Mouse (Mus musculus) liver, embryonic 16.5 days (tissue): Measurements from ENCODE around the gene Kalrn. TPM values are rescaled to one million over a fixed set of nuclear protein-coding genes. Genes with fewer than 3 reads are reported as not detected.

Experiments
- ATAC-seq: fragments of 200-750 bp; cut with Nextera tagmentation; 2 replicates; pipeline ENCODE4 v1.8.0; 2017; ENCODE audit warnings: low read depth, mild to moderate bottlenecking, moderate number of reproducible peaks, moderate library complexity
- H3K27ac ChIP-seq: fragments of 300-500 bp; sonication (generic); 2 replicates; pipeline ENCODE4 v1.5.1; 2014; ENCODE audit warnings: mild to moderate bottlenecking, low read length
- H3K27me3 ChIP-seq: fragments of 300-500 bp; sonication (generic); 2 replicates; pipeline ENCODE4 v1.6.1; 2014; ENCODE audit warnings: low read depth, low read length, mixed read lengths; ENCODE audit not compliant: control insufficient read depth, insufficient read depth
- H3K36me3 ChIP-seq: fragments of 300-500 bp; sonication (generic); 2 replicates; pipeline ENCODE4 v1.6.1; 2014; ENCODE audit warnings: mild to moderate bottlenecking; ENCODE audit not compliant: control insufficient read depth, insufficient read depth
- H3K4me1 ChIP-seq: fragments of 300-500 bp; sonication (generic); 2 replicates; pipeline ENCODE4 v1.6.1; 2014; ENCODE audit warnings: low read depth, low read length, mixed read lengths; ENCODE audit not compliant: control insufficient read depth
- H3K4me2 ChIP-seq: fragments of 300-500 bp; sonication (generic); 2 replicates; pipeline ENCODE4 v1.6.1; 2014; ENCODE audit warnings: low read depth, low read length, mixed read lengths
- H3K4me3 ChIP-seq: fragments of 300-500 bp; sonication (generic); 2 replicates; pipeline ENCODE4 v1.5.1; 2014; ENCODE audit warnings: low read depth, mild to moderate bottlenecking, low read length
- H3K9ac ChIP-seq: fragments of 300-500 bp; sonication (generic); 2 replicates; pipeline ENCODE4 v1.6.1; 2014; ENCODE audit warnings: low read depth, low read length
- H3K9me3 ChIP-seq: fragments of 300-500 bp; sonication (generic); replicated peaks from 2 replicates; pipeline ENCODE4 v1.6.1; 2016; ENCODE audit warnings: low read length; ENCODE audit not compliant: control insufficient read depth
- WGBS: fragments of 180-500 bp; shearing (Covaris S2); extraction: QIAGEN DNeasy Blood & Tissue Kit; methylation state at CpG from one replicate; pipeline ENCODE4 v1.1.7; 2014; ENCODE audit not compliant: insufficient replicate concordance; 5-methylcytosine and 5-hydroxymethylcytosine counted together
- polyA plus RNA-seq: library from polyadenylated mRNA; unstranded; fragments of >200 nt; fragmentation: Nextera tagmentation; extraction: Ambion mirVana; gene quantifications from 2 replicates; pipeline ENCODE4 v1.2.1, GENCODE M21; 2015

Kalrn gene
- polyA plus RNA-seq, 1 experiment from 2014 or later = 11.2 TPM

DNA sequence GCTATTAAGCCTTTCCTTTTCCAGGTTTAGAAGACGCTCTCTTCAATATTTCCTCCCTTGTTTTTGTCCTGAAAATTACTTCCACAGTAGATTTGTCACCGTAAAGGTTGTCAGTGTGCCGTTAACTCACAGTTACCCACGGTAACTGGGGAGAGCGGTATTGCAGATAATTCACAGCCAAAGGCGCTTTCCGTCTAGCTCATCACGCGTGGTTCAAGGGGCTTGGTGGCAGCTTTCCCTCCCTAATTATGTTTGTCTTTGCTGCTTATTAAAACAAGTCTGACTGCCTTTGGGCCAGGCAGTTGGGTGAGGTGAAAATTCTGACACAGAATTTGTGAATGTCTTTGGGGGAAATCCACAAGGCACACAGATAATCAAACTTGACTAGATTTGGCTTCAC, 243.5 kb downstream of the Kalrn start:
- no peak overlapping the region for H3K27ac ChIP-seq
- H3K36me3 ChIP-seq = no peaks in the 10 kb centered on the region
- H3K9ac ChIP-seq = no peak overlapping the region
- ATAC-seq = no peak
- no peaks in the 10 kb centered on the region for H3K27me3 ChIP-seq
- H3K9me3 ChIP-seq = no peaks in the 10 kb centered on the region
- 76% methylated on average over 9 of the region's 9 CpGs for WGBS
- no peak overlapping the region for H3K4me2 ChIP-seq
- H3K4me3 ChIP-seq = no peak overlapping the region
- H3K4me1 ChIP-seq = no peaks in the 10 kb centered on the region; the same call in 1 of the 2 replicates

DNA sequence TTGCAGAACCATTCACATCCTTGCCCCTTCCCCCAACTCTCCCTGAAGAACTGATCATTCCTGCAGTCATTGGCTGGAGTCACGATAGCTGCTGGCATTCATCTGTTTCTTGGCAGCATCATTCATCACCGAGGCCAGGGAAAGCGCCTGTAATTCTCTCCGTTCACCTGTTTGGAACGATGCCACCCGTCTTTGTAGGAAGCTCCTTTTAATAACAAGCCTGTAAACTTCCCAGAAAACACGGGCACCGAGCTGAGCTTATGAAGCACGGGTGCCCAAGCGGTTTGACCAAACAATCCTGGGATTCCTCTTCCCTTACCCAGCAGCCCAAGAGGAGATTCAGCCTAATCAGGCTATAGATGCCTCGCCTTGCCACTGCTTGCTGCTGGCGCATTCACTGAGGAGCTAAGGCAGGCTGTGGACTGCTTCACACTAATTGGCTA, 243.9 kb downstream of the Kalrn start:
- Histone ChIP-seq H3K27me3 (no peaks in the 10 kb centered on the region), H3K4me1 (no peaks in the 10 kb centered on the region; the same call in 1 of the 2 replicates), H3K27ac (no peak overlapping the region), H3K4me2 (no peak overlapping the region), H3K4me3 (no peak overlapping the region), H3K9me3 (no peaks in the 10 kb centered on the region), H3K36me3 (no peaks in the 10 kb centered on the region), H3K9ac (no peak overlapping the region)
- 60% methylated on average over 12 of the region's 12 CpGs for WGBS
- no peak for ATAC-seq

DNA sequence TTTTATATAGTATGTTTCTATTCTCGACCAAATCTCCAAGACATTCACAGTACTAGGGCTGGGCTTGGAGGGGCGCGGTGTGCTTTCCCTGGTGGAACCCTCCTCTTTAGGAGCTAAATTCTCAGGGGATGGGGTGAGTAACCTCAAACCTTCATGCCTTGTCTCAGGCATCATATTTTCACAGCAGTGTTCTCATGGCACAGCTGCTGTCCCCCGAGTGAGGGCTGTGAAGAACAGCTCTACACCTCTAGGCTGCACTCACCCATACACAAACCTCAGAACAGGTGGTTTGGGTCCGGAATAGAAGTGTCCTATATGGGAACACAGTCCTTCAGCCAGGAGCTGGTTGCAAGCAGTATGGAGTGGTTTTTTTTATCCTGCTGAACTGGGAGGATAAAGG, 245.4 kb downstream of the Kalrn start:
- Histone ChIP-seq H3K4me1 (no peaks in the 10 kb centered on the region; the same call in 1 of the 2 replicates), H3K27ac (no peak overlapping the region), H3K9me3 (no peaks in the 10 kb centered on the region), H3K27me3 (no peaks in the 10 kb centered on the region), H3K4me3 (no peak overlapping the region), H3K9ac (no peak overlapping the region), H3K36me3 (no peaks in the 10 kb centered on the region), H3K4me2 (no peak overlapping the region)
- no peak for ATAC-seq
- 55% methylated on average over 5 of the region's 5 CpGs for WGBS

DNA sequence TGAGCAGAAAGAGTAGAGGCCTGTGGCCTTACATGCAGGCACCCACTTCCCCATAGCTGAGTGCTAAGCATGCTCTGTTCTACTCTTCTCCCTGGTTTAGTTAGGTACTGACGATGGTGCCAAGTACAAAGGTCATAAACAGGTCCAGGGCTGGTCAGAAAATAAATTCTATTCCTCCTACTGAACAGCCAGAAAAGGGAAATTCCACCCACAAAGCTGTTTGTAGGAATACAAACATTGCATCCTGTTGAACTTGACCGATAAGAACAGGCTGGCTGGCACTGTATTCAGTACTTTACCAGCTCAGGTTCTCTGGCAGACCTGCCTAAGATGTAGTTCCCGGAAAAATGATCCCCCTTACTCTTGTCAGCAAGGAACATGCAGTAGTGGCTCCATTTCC, 247.5 kb downstream of the Kalrn start:
- Histone ChIP-seq H3K4me2 (no peak overlapping the region), H3K27ac (no peak overlapping the region), H3K4me1 (no peaks in the 10 kb centered on the region; the same call in 1 of the 2 replicates), H3K27me3 (no peaks in the 10 kb centered on the region), H3K9me3 (no peaks in the 10 kb centered on the region), H3K36me3 (no peaks in the 10 kb centered on the region), H3K4me3 (no peak overlapping the region), H3K9ac (no peak overlapping the region)
- 35% methylated on average over 3 of the region's 3 CpGs for WGBS
- ATAC-seq = peak; percentile 7; the same call in 1 of the 2 replicates

DNA sequence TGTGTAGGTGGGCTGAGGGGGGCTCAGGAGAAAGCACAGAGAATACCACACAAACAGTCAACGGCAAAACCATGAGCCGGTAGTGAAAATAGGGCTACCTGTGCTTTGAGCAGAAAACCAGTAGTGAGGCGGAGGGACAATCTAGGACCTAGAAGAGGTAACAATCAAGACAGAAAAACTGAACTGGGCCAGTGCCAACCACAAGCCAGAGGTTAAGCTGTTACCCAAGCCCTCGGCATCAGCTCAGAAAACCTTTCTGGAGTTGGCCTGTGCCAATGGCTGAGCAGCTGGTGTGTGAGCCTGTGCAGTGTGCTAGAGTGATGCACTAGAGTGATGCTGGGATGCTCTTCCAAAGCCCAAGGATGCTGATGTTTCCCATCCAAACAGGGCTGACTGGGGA, 248.2 kb downstream of the Kalrn start:
- Histone ChIP-seq H3K27me3 (no peaks in the 10 kb centered on the region), H3K9me3 (no peaks in the 10 kb centered on the region), H3K36me3 (no peaks in the 10 kb centered on the region), H3K4me3 (no peak overlapping the region), H3K4me2 (no peak overlapping the region), H3K27ac (no peak overlapping the region), H3K4me1 (no peaks in the 10 kb centered on the region; the same call in 1 of the 2 replicates), H3K9ac (no peak overlapping the region)
- 68% methylated on average over 4 of the region's 4 CpGs for WGBS
- no peak for ATAC-seq

DNA sequence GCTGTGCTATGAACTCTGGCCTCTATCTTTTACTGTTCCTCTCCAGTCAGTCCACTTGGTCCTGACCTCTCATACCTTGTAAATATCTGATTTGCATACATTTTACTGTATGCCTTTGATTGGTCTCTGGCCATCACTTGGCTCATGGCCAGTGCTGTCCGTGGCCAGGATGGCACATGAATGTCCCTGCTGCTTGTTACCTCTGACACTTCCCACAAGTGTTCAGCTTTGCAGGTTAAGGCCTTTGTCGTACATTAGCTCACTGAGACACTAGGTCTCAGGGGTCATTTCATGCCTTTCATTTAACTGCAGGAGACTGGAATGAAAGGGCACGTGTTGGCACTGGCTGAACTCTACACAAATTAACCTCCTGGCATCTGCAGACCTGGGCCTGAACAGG, 248.6 kb downstream of the Kalrn start:
- peak; percentile 67 for ATAC-seq
- 46% methylated on average over 3 of the region's 3 CpGs for WGBS

DNA sequence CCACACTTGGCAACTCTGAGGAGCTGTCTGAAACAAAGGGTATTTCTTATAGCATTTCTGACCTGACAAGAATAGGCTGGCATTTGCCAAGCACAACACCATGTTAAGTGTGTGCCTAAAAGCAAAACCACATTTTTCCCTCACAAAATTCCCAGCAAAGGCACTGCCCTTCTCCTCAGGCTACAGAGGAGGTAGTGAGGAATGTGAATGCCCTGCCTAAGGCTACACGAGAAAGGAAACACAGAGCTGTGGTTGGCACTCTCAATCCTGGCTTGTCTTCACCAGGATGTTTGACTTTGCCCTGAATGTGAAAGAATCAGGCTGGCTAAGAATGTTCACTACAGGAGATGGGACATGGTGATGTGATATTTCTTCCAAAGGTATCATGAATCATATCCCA, 249.8 kb downstream of the Kalrn start:
- Histone ChIP-seq H3K9me3 (no peaks in the 10 kb centered on the region), H3K27ac (no peak overlapping the region), H3K9ac (no peak overlapping the region), H3K4me3 (no peak overlapping the region), H3K4me2 (no peak overlapping the region), H3K27me3 (no peaks in the 10 kb centered on the region), H3K36me3 (no peaks in the 10 kb centered on the region), H3K4me1 (no peaks in the 10 kb centered on the region; the same call in 1 of the 2 replicates)
- ATAC-seq = no peak
- 43% methylated on average over 1 of the region's 1 CpGs for WGBS

More for the DNA sequence above, 248.6 kb downstream of the Kalrn start:
- Histone ChIP-seq H3K4me3 (no peak overlapping the region), H3K27me3 (no peaks in the 10 kb centered on the region), H3K9me3 (no peaks in the 10 kb centered on the region), H3K27ac (no peak overlapping the region), H3K4me1 (no peaks in the 10 kb centered on the region; the same call in 1 of the 2 replicates), H3K36me3 (no peaks in the 10 kb centered on the region), H3K9ac (no peak overlapping the region), H3K4me2 (no peak overlapping the region)

DNA sequence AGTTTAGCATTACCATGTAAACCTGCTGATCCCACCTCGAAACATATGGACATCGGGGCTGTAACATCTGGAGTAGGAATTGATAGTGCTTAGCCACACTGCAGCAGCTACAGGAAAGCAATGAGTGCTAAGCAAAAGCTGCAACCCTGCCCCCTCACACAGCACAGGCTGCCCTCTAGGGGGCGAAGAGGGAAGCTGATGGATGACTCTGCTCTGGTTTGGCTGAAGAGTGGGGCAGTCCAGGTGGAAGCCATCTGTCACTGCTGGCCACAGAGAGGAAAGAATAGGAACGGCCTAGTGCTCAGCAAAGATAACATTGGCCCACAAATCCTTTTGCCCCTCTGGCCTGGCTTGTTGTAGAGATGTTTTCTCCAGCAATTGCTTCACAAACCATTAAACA, 250.8 kb downstream of the Kalrn start:
- Histone ChIP-seq H3K9me3 (no peaks in the 10 kb centered on the region), H3K27ac (no peak overlapping the region), H3K27me3 (no peaks in the 10 kb centered on the region), H3K4me2 (no peak overlapping the region), H3K36me3 (no peaks in the 10 kb centered on the region), H3K4me3 (no peak overlapping the region), H3K4me1 (no peaks in the 10 kb centered on the region; the same call in 1 of the 2 replicates), H3K9ac (no peak overlapping the region)
- 22% methylated on average over 4 of the region's 4 CpGs for WGBS
- ATAC-seq = no peak

DNA sequence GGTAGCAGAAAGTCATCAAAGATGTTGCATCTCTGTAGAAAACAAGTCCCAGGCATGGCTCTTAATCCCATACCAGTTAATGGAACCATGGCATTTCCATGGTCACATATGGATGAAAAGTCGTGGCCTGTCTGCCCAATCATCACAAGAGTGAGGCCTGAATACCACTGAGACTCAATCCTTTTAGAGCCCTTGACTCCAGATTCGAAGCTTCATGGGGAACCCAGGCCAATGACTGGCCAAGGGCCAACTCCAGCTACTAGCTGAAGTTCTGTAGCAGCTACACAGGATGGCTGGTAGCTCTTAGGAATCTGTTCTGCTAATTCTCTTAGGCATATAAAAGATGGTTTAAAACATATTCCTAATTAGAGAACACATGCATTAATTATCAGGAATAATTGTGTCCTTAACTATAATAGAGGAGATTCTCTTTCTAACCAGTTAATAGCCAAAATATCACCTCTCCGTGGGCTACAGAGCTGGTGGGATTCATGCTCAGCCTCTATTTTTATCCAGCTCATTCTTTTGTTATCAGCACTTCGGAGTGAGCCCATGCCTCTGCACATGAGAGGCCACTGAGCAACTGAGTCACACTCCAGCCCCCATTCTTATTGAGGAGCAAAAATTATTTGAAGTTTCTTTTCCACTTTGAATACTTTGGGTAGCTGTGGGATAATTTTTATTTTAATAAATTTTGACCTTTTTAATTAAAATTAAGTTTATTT, 252.1 kb downstream of the Kalrn start:
- Histone ChIP-seq H3K4me3 (no peak overlapping the region), H3K9ac (no peak overlapping the region), H3K4me1 (no peaks in the 10 kb centered on the region; the same call in 1 of the 2 replicates), H3K27ac (no peak overlapping the region), H3K27me3 (no peaks in the 10 kb centered on the region), H3K9me3 (no peaks in the 10 kb centered on the region), H3K4me2 (no peak overlapping the region), H3K36me3 (no peaks in the 10 kb centered on the region)
- WGBS = 49% methylated on average over 4 of the region's 4 CpGs
- ATAC-seq = no peak
